Mouse (Mus musculus) stomach, postnatal 0 days (tissue): ENCODE measurements around the gene Tmem236.

ENCODE experiments used
- CTCF ChIP-seq: IDR thresholded peaks from 2 replicates; pipeline ENCODE4 v1.5.1; 2016; ENCODE audit warnings: antibody characterized with exemption, low read depth, mild to moderate bottlenecking, moderate library complexity
- EP300 ChIP-seq: optimal IDR thresholded peaks from 2 replicates; pipeline ENCODE3; 2016; ENCODE audit warnings: antibody characterized with exemption

GRCm38 (mm10) chr2:14232897-14233296 is 58.6 kb downstream of the Tmem236 start:
- TF ChIP-seq CTCF: no peak
- TF ChIP-seq EP300: no peak
